21 mouse cellular contexts compared by ENCODE assay signal in genomic region chr17:12909361-12910280, GRCm38 (mm10). TPM values are rescaled to one million over a fixed set of nuclear protein-coding genes. Genes with fewer than 3 reads are reported as not detected.
DNase-seq lines count a peak whose midpoint lies in the region; ATAC-seq and TF ChIP-seq lines count a peak whose summit lies in the region.
"Had no signal": no experiment of that assay in that cellular context is flagged by ENCODE, and none has a peak within 500 bp of the region (broad histone marks: within the 10 kb centered on the region; RNA-seq: fewer than 3 reads in every experiment).

Pnldc1 (minus strand) TSS chr17:12910230.

- TF ChIP-seq CTCF in ES-Bruce4 (IDR thresholded peaks at IDR 0.05; ENCODE audit: low read depth, low read length) (no peak), MEL (IDR thresholded peaks at IDR 0.05 in 2 of 3, conservative IDR thresholded peaks at IDR 0.05 in 1 of 3; ENCODE audit: control insufficient read depth in 1 of 3, insufficient read depth in 1 of 3, low read depth in 2 of 3, low read length in 3 of 3, poor library complexity in 1 of 3, severe bottlenecking in 1 of 3) (no peak)
- TF ChIP-seq CTCF in lung, adult 2 months (IDR thresholded peaks at IDR 0.05; ENCODE audit: insufficient read depth, low read length) = no peak

- H3K4me3 ChIP-seq in liver, embryonic 11.5 days (ENCODE audit: low read depth, low read length) = no peak within 1 kb of the TSS
- no peak within 1 kb of the TSS for H3K4me3 ChIP-seq in liver, embryonic 12.5 days
- H3K4me3 ChIP-seq in ES-Bruce4 (ENCODE audit: low read depth, low read length) = peak within 1 kb of the TSS; percentile 67
- no peak within 1 kb of the TSS for H3K4me3 ChIP-seq in MEL (ENCODE audit: control insufficient read depth in 1 of 2, insufficient read depth in 1 of 2, low read depth in 2 of 2, low read length in 2 of 2)
- no peak within 1 kb of the TSS for H3K4me3 ChIP-seq in limb, embryonic 12.5 days (replicated peaks)
- no peak within 1 kb of the TSS for H3K4me3 ChIP-seq in forebrain, embryonic 12.5 days (replicated peaks)
- H3K4me3 ChIP-seq in lung, adult 2 months (replicated peaks; ENCODE audit: extremely low read depth, low read depth, low read length) = no peak within 1 kb of the TSS
- H3K4me3 ChIP-seq: gastrocnemius, adult 2 months; heart, embryonic 15.5 days had no signal

- TF ChIP-seq EP300 in ES-Bruce4 (IDR thresholded peaks at IDR 0.05; ENCODE audit: insufficient read depth, low read depth, low read length) = no peak
- no peak for TF ChIP-seq EP300 in MEL (IDR thresholded peaks at IDR 0.05; ENCODE audit: low read depth in 1 of 2, low read length in 2 of 2)

- no peak within 1 kb of the TSS for H3K27ac ChIP-seq in liver, embryonic 11.5 days (ENCODE audit: low read depth, low read length)
- no peak within 1 kb of the TSS for H3K27ac ChIP-seq in liver, embryonic 12.5 days
- H3K27ac ChIP-seq in ES-Bruce4 (ENCODE audit: insufficient read depth, low read length) (no peak within 1 kb of the TSS), MEL (ENCODE audit: control insufficient read depth, low read depth, low read length) (no peak within 1 kb of the TSS)
- no peak within 1 kb of the TSS for H3K27ac ChIP-seq in limb, embryonic 12.5 days
- H3K27ac ChIP-seq in forebrain, embryonic 12.5 days = no peak within 1 kb of the TSS
- H3K27ac ChIP-seq: gastrocnemius, adult 2 months; heart, embryonic 15.5 days; hindbrain, postnatal 0 days had no signal

- no peaks in the 10 kb centered on the region for H3K4me1 ChIP-seq in liver, embryonic 11.5 days (replicated peaks; ENCODE audit: control insufficient read depth, insufficient read depth, low read length)
- H3K4me1 ChIP-seq in liver, embryonic 12.5 days = peaks cover 5% of the 10 kb centered on the region
- no peaks in the 10 kb centered on the region for H3K4me1 ChIP-seq in ES-Bruce4 (ENCODE audit: control insufficient read depth, insufficient read depth, low read length)
- H3K4me1 ChIP-seq in MEL (ENCODE audit: control insufficient read depth in 1 of 2, insufficient read depth in 2 of 2, low read length in 2 of 2) = 0 out of 4 replicates have a peak, but pooled peaks cover 0 to under 1% of the 10 kb centered on the region in 2 experiments
- H3K4me1 ChIP-seq in limb, embryonic 12.5 days (replicated peaks) = no peaks in the 10 kb centered on the region
- no peaks in the 10 kb centered on the region for H3K4me1 ChIP-seq in forebrain, embryonic 12.5 days
- no peaks in the 10 kb centered on the region for H3K4me1 ChIP-seq in lung, adult 2 months (ENCODE audit: control insufficient read depth, insufficient read depth, low read length)

- peak; percentile 21; the same call in 1 of the 2 replicates for ATAC-seq in liver, embryonic 11.5 days (replicated peaks; ENCODE audit: low FRiP score)
- ATAC-seq in liver, embryonic 12.5 days = no peak
- ATAC-seq in limb, embryonic 12.5 days (ENCODE audit: insufficient number of reproducible peaks, insufficient read depth, low FRiP score, low TSS enrichment, low read depth) = no peak
- ATAC-seq in forebrain, embryonic 12.5 days (ENCODE audit: low FRiP score) = no peak
- ATAC-seq: CD4-positive, CD25-positive, alpha-beta regulatory T cell, adult 4 months; forebrain, postnatal 0 days; hindbrain, postnatal 0 days; liver, postnatal 0 days had no signal

- H3K79me2 ChIP-seq in MEL (ENCODE audit: control insufficient read depth, insufficient read depth, low read length, poor library complexity) = peaks cover 7% of the 10 kb centered on the region

- TF ChIP-seq RAD21 in MEL (IDR thresholded peaks at IDR 0.05; ENCODE audit: low read depth, low read length) = no peak

- no peak within 1 kb of the TSS for H3K4me2 ChIP-seq in liver, embryonic 11.5 days
- H3K4me2 ChIP-seq in liver, embryonic 12.5 days = no peak within 1 kb of the TSS
- no peak within 1 kb of the TSS for H3K4me2 ChIP-seq in limb, embryonic 12.5 days
- H3K4me2 ChIP-seq in forebrain, embryonic 12.5 days = no peak within 1 kb of the TSS
- H3K4me2 ChIP-seq: heart, embryonic 15.5 days had no signal

- H3K9ac ChIP-seq in liver, embryonic 11.5 days (ENCODE audit: low read depth, low read length) = no peak within 1 kb of the TSS
- H3K9ac ChIP-seq in liver, embryonic 12.5 days = no peak within 1 kb of the TSS
- H3K9ac ChIP-seq in ES-Bruce4 (ENCODE audit: low read depth, poor library complexity, severe bottlenecking) (peak within 1 kb of the TSS; percentile 34), MEL (ENCODE audit: control insufficient read depth, low read depth, low read length, poor library complexity, severe bottlenecking) (no peak within 1 kb of the TSS)
- H3K9ac ChIP-seq in limb, embryonic 12.5 days (replicated peaks) = 0 out of 2 replicates have a peak within 1 kb of the TSS, but pooled peaks have one; percentile 23
- H3K9ac ChIP-seq in forebrain, embryonic 12.5 days = no peak within 1 kb of the TSS
- H3K9ac ChIP-seq: forebrain, postnatal 0 days; heart, embryonic 15.5 days; liver, postnatal 0 days had no signal

- no peaks in the 10 kb centered on the region for H3K27me3 ChIP-seq in liver, embryonic 11.5 days (replicated peaks; ENCODE audit: control insufficient read depth, insufficient read depth, low read length)
- H3K27me3 ChIP-seq in liver, embryonic 12.5 days (replicated peaks) = no peaks in the 10 kb centered on the region
- H3K27me3 ChIP-seq in ES-Bruce4 (ENCODE audit: control insufficient read depth, insufficient read depth, low read length, poor library complexity, severe bottlenecking) (no peaks in the 10 kb centered on the region), MEL (ENCODE audit: control insufficient read depth in 1 of 2, insufficient read depth in 2 of 2, low read length in 2 of 2) (no peaks in the 10 kb centered on the region)
- H3K27me3 ChIP-seq in limb, embryonic 12.5 days = no peaks in the 10 kb centered on the region
- no peaks in the 10 kb centered on the region for H3K27me3 ChIP-seq in forebrain, embryonic 12.5 days
- H3K27me3 ChIP-seq: heart, embryonic 15.5 days had no signal

- TF ChIP-seq POLR2A in ES-Bruce4 (IDR thresholded peaks at IDR 0.05; ENCODE audit: insufficient read depth, low read length) = no peak
- TF ChIP-seq POLR2A in MEL (IDR thresholded peaks at IDR 0.05; ENCODE audit: control insufficient read depth in 1 of 2, insufficient read depth in 1 of 2, low read depth in 1 of 2, low read length in 2 of 2, poor library complexity in 1 of 2) = no peak
- no peak for TF ChIP-seq POLR2A in lung, adult 2 months (IDR thresholded peaks at IDR 0.05; ENCODE audit: borderline replicate concordance, extremely low read depth, low read depth, low read length)

- peaks cover 17% of the 10 kb centered on the region for H3K36me3 ChIP-seq in liver, embryonic 11.5 days (ENCODE audit: control insufficient read depth, insufficient read depth, low read length)
- peaks cover 73% of the 10 kb centered on the region for H3K36me3 ChIP-seq in liver, embryonic 12.5 days
- H3K36me3 ChIP-seq in ES-Bruce4 (ENCODE audit: control insufficient read depth, insufficient read depth, low read length, poor library complexity, severe bottlenecking) (peaks cover 27% of the 10 kb centered on the region), MEL (ENCODE audit: control insufficient read depth in 1 of 2, insufficient read depth in 2 of 2, low read length in 2 of 2) (peaks cover 5 to 6% of the 10 kb centered on the region in 2 experiments; a peak in 3 of 4 replicates)
- peaks cover 67% of the 10 kb centered on the region for H3K36me3 ChIP-seq in limb, embryonic 12.5 days
- peaks cover 54% of the 10 kb centered on the region for H3K36me3 ChIP-seq in forebrain, embryonic 12.5 days (replicated peaks)

- no peaks in the 10 kb centered on the region for H3K9me3 ChIP-seq in liver, embryonic 11.5 days (ENCODE audit: control insufficient read depth, low read length)
- H3K9me3 ChIP-seq in liver, embryonic 12.5 days (replicated peaks) = no peaks in the 10 kb centered on the region
- H3K9me3 ChIP-seq in ES-Bruce4 (replicated peaks; ENCODE audit: control insufficient read depth, insufficient read depth, low read length, poor library complexity, severe bottlenecking) (no peaks in the 10 kb centered on the region), MEL (replicated peaks; ENCODE audit: insufficient read depth, low read length) (no peaks in the 10 kb centered on the region)
- H3K9me3 ChIP-seq in limb, embryonic 12.5 days = no peaks in the 10 kb centered on the region
- H3K9me3 ChIP-seq in forebrain, embryonic 12.5 days = no peaks in the 10 kb centered on the region
- H3K9me3 ChIP-seq: heart, embryonic 15.5 days had no signal

- WGBS in liver, embryonic 11.5 days = 80% methylated on average over 35 of the region's 35 CpGs
- WGBS in liver, embryonic 12.5 days (ENCODE audit: insufficient replicate concordance) = 78% methylated on average over 35 of the region's 35 CpGs
- 79% methylated on average over 35 of the region's 35 CpGs for WGBS in limb, embryonic 12.5 days
- WGBS in forebrain, embryonic 12.5 days = 87% methylated on average over 35 of the region's 35 CpGs
- 80% methylated on average over 35 of the region's 35 CpGs for WGBS in lung, adult 2 months

- DNase-seq in liver, embryonic 11.5 days (ENCODE audit: low spot score) = no peak
- DNase-seq in MEL (ENCODE audit: low read depth, low spot score) = no peak
- no peak for DNase-seq in lung, adult 2 months
- DNase-seq: cerebellum, postnatal 36 days; forebrain, postnatal 0 days; gastrocnemius, adult 2 months; heart, adult 18-20 months; kidney, adult 11 months; kidney, postnatal 10 days; liver, postnatal 0 days; lung, postnatal 36 days; right cerebral cortex, adult 18-20 months; spleen, adult 18-20 months had no signal

TF ChIP-seq in MEL, 35 proteins besides CTCF, POLR2A, EP300 and RAD21:
- TF ChIP-seq ZNF384 (IDR thresholded peaks at IDR 0.05; ENCODE audit: low read depth, low read length) (no peak), POLR2AphosphoS2 (IDR thresholded peaks at IDR 0.05; ENCODE audit: low read length) (0 out of 2 replicates have a peak, but pooled peaks have one; percentile 8)

RNA-seq across cellular contexts. Expression of gene Pnldc1, which starts in this region (rescaled TPM):
- polyA plus RNA-seq in liver, embryonic 11.5 days (2014; fragmentation: Nextera tagmentation; extraction: Ambion mirVana) = 1.8 and 1.9 TPM in 2 replicates
- 0.72 and 1.5 TPM in 2 replicates for polyA plus RNA-seq in liver, embryonic 12.5 days (2016; fragmentation: Nextera tagmentation; extraction: Ambion mirVana)
- polyA plus RNA-seq in ES-Bruce4 (2011; ENCODE audit: insufficient read depth, insufficient read length, low read depth, missing spikeins) (31.8 and 33.5 TPM in 2 replicates), MEL (2012; ENCODE audit: insufficient read depth in 1 of 2, insufficient read length in 2 of 2, low read depth in 1 of 2, low replicate concordance in 2 of 2, missing spikeins in 1 of 2) (1 to 10 TPM in 1 of 2 experiments, not detected in 1; 1.1 TPM)
- 0.36 and 0.54 TPM in 2 replicates for total RNA-seq in MEL (2012; rRNA removed)
- polyA plus RNA-seq in limb, embryonic 12.5 days (2016; fragmentation: Nextera tagmentation; extraction: Ambion mirVana) = 2.9 and 3.6 TPM in 2 replicates
- 1.3 and 2.5 TPM in 2 replicates for polyA plus RNA-seq in forebrain, embryonic 12.5 days (2016; fragmentation: Nextera tagmentation; extraction: Ambion mirVana)
- polyA plus RNA-seq in lung, adult 2 months (2012; rRNA removed) = 1.3 and 1.9 TPM in 2 replicates
- total RNA-seq: hematopoietic stem cell, adult 5-6 weeks had no signal

Comparison
In these comparisons a context has a peak if more than half of its experiments do, and no peak if none do; other contexts are left out.
1. H3K9ac ChIP-seq: peak in ES-Bruce4 (single experiment) and limb, embryonic 12.5 days (single experiment); none in liver, embryonic 11.5 days (single experiment), liver, embryonic 12.5 days (single experiment), MEL (single experiment) and forebrain, embryonic 12.5 days (single experiment).